ENCODE assay signal across 23 mouse cellular contexts in the genomic region with DNA sequence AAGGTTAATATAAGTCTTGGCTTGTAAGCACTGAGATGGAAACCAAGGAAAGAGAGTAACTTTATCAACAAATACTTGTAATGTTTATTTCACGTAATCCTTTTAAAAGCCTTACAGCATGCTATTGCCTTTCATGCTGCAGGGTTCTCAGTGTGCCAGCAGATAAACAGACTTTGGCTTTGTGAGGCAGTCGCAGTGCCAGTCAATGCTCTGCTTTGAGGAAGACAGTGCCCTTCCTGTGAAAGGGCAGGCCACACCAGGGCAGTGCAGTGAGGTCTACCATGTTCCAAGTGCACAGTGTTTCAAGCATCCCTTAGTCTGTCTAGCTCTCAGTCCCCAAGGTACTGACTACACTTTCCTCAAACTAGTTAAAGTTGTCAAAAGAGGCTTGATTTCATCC.
DNase-seq lines count a peak whose midpoint lies in the region; ATAC-seq and TF ChIP-seq lines count a peak whose summit lies in the region.
"Had no signal": no experiment of that assay in that cellular context is flagged by ENCODE, and none has a peak within 500 bp of the region (broad histone marks: within the 10 kb centered on the region; RNA-seq: fewer than 3 reads in every experiment).

No protein-coding gene starts in this region.

- TF ChIP-seq CTCF in lung, embryonic 14.5 days (IDR thresholded peaks at IDR 0.05; ENCODE audit: low read depth) = no peak
- no peak for TF ChIP-seq CTCF in stomach, postnatal 0 days (IDR thresholded peaks at IDR 0.05; ENCODE audit: low read depth)

- H3K27ac ChIP-seq in lung, embryonic 14.5 days (ENCODE audit: low read depth) = no peak overlapping the region
- H3K27ac ChIP-seq in stomach, embryonic 14.5 days (ENCODE audit: low read length) = no peak overlapping the region
- H3K27ac ChIP-seq in stomach, postnatal 0 days (replicated peaks) = no peak overlapping the region
- H3K27ac ChIP-seq: embryonic facial prominence, embryonic 15.5 days; forebrain, embryonic 10.5 days; gastrocnemius, adult 2 months; heart, embryonic 13.5 days; hindbrain, embryonic 15.5 days had no signal

- H3K36me3 ChIP-seq in lung, embryonic 14.5 days (ENCODE audit: insufficient read depth) = no peaks in the 10 kb centered on the region
- no peaks in the 10 kb centered on the region for H3K36me3 ChIP-seq in stomach, embryonic 14.5 days (ENCODE audit: control insufficient read depth, insufficient read depth, low read length)
- no peaks in the 10 kb centered on the region for H3K36me3 ChIP-seq in stomach, postnatal 0 days (ENCODE audit: control insufficient read depth, insufficient read depth, low read length)
- H3K36me3 ChIP-seq: embryonic facial prominence, embryonic 15.5 days; forebrain, embryonic 10.5 days; heart, embryonic 13.5 days; hindbrain, embryonic 15.5 days had no signal

- no peak for ATAC-seq in lung, embryonic 14.5 days (ENCODE audit: insufficient read depth)
- peak; percentile 33; the same call in 1 of the 2 replicates for ATAC-seq in stomach, embryonic 14.5 days (ENCODE audit: insufficient number of reproducible peaks, insufficient read depth, low FRiP score, low read depth)
- no peak for ATAC-seq in stomach, postnatal 0 days (ENCODE audit: low FRiP score, low TSS enrichment)
- ATAC-seq: activated CD4-positive, CD25-positive, alpha-beta regulatory T cell, adult 4 months; forebrain, embryonic 14.5 days; Patski had no signal

- no peak overlapping the region for H3K4me2 ChIP-seq in lung, embryonic 14.5 days
- H3K4me2 ChIP-seq in stomach, embryonic 14.5 days (replicated peaks; ENCODE audit: low read depth, low read length) = no peak overlapping the region
- no peak overlapping the region for H3K4me2 ChIP-seq in stomach, postnatal 0 days (replicated peaks; ENCODE audit: low read depth)
- H3K4me2 ChIP-seq: embryonic facial prominence, embryonic 15.5 days; heart, embryonic 13.5 days; hindbrain, embryonic 15.5 days had no signal

- no peaks in the 10 kb centered on the region for H3K9me3 ChIP-seq in lung, embryonic 14.5 days (ENCODE audit: low read depth, low read length)
- H3K9me3 ChIP-seq in stomach, embryonic 14.5 days (ENCODE audit: control insufficient read depth, low read depth, low read length) = no peaks in the 10 kb centered on the region
- H3K9me3 ChIP-seq in stomach, postnatal 0 days (ENCODE audit: control insufficient read depth, low read length) = no peaks in the 10 kb centered on the region
- H3K9me3 ChIP-seq: embryonic facial prominence, embryonic 15.5 days; forebrain, embryonic 10.5 days; heart, embryonic 13.5 days; hindbrain, embryonic 15.5 days had no signal

- peak; percentile 8 to 28 for DNase-seq in cerebellum, postnatal 14 days
- no peak for DNase-seq in cerebellum, adult 9-10 months
- peak; percentile 4 for DNase-seq in lung, embryonic 14.5 days
- no peak for DNase-seq in lung, postnatal 25 days (ENCODE audit: low spot score)
- DNase-seq in stomach, postnatal 0 days (ENCODE audit: low spot score) = no peak
- DNase-seq in adrenal gland, adult 8-10 months = no peak
- DNase-seq: adrenal gland, postnatal 25 days; cerebellum, adult 11 months; cerebellum, adult 8-10 months; embryo, embryonic 11 days; gastrocnemius, adult 2 months; gastrocnemius, postnatal 25 days; heart, postnatal 36 days had no signal

- H3K4me3 ChIP-seq in lung, embryonic 14.5 days (ENCODE audit: low read depth, low read length) = no peak overlapping the region
- H3K4me3 ChIP-seq in stomach, embryonic 14.5 days (ENCODE audit: low read depth, low read length) = no peak overlapping the region
- no peak overlapping the region for H3K4me3 ChIP-seq in stomach, postnatal 0 days (ENCODE audit: low read depth, low read length)
- H3K4me3 ChIP-seq: embryonic facial prominence, embryonic 15.5 days; erythroblast, embryonic 14.5 days; forebrain, embryonic 10.5 days; gastrocnemius, adult 2 months; heart, embryonic 13.5 days; hindbrain, embryonic 15.5 days had no signal

- H3K4me1 ChIP-seq in lung, embryonic 14.5 days (ENCODE audit: insufficient read depth) = no peaks in the 10 kb centered on the region
- H3K4me1 ChIP-seq in stomach, embryonic 14.5 days (ENCODE audit: control insufficient read depth, insufficient read depth, low read length) = no peaks in the 10 kb centered on the region
- H3K4me1 ChIP-seq in stomach, postnatal 0 days (replicated peaks; ENCODE audit: control insufficient read depth, insufficient read depth) = no peaks in the 10 kb centered on the region
- H3K4me1 ChIP-seq: embryonic facial prominence, embryonic 15.5 days; heart, embryonic 13.5 days; hindbrain, embryonic 15.5 days had no signal

- H3K27me3 ChIP-seq in lung, embryonic 14.5 days (ENCODE audit: insufficient read depth, low read length) = no peaks in the 10 kb centered on the region
- no peaks in the 10 kb centered on the region for H3K27me3 ChIP-seq in stomach, embryonic 14.5 days (ENCODE audit: control insufficient read depth, insufficient read depth, low read length)
- H3K27me3 ChIP-seq in stomach, postnatal 0 days (ENCODE audit: control insufficient read depth, insufficient read depth, low read length) = no peaks in the 10 kb centered on the region
- H3K27me3 ChIP-seq: CH12.LX; embryonic facial prominence, embryonic 15.5 days; heart, embryonic 13.5 days; hindbrain, embryonic 15.5 days; Patski had no signal

- no peak for TF ChIP-seq EP300 in stomach, postnatal 0 days (optimal IDR thresholded peaks at IDR 0.05)

- WGBS in lung, embryonic 14.5 days = 32% methylated on average over 2 of the region's 2 CpGs
- 24% methylated on average over 2 of the region's 2 CpGs for WGBS in stomach, embryonic 14.5 days
- 20% methylated on average over 2 of the region's 2 CpGs for WGBS in stomach, postnatal 0 days

- H3K9ac ChIP-seq in lung, embryonic 14.5 days = no peak overlapping the region
- H3K9ac ChIP-seq in stomach, embryonic 14.5 days (replicated peaks; ENCODE audit: low read depth, low read length) = no peak overlapping the region
- no peak overlapping the region for H3K9ac ChIP-seq in stomach, postnatal 0 days (ENCODE audit: low read length)
- H3K9ac ChIP-seq: embryonic facial prominence, embryonic 15.5 days; heart, embryonic 13.5 days; hindbrain, embryonic 15.5 days had no signal

Comparison
In these comparisons a context has a peak if more than half of its experiments do, and no peak if none do; other contexts are left out.
1. DNase-seq: peak in cerebellum, postnatal 14 days (2 of 2) and lung, embryonic 14.5 days (single experiment); none in cerebellum, adult 9-10 months (single experiment), lung, postnatal 25 days (single experiment), stomach, postnatal 0 days (single experiment) and adrenal gland, adult 8-10 months (single experiment).